Mouse (Mus musculus) right cerebral cortex, adult 18-20 months (tissue): ENCODE data around the gene Nit1.
"Not testable (repeated sequence)": the region's sequence is repeated elsewhere in the genome, so short reads cannot be mapped to it uniquely, and the experiment has no call there.

ENCODE experiments used
- DNase-seq: peaks from one replicate; pipeline ENCODE4 v3.0.0; 2022; ENCODE audit warnings: mixed read lengths

Gene Nit1

GRCm38 (mm10) chr1:171348665-171349064 is 3.2 kb upstream of the Nit1 start:
- no peak for DNase-seq

DNA sequence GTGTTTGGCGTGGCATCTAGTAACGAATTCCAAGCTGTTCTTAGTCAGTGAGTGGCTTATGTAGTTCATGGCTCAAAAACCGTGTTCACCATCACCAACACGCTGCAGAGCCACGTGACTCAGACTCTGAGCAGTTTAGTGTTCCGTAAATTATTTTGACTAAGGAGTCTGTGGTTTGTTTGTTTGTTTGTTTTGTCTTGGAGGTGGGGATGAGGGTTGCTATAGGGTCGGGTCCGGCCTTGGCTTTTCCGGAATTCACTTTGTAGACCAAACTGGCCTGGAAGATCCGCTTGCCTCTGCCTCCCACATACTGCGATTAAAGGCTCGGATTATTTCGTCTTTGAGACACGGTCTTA is 627 bp upstream of the Nit1 start:
- no peak for DNase-seq

GRCm38 (mm10) chr1:171344715-171345114 is 731 bp downstream of the Nit1 start:
- DNase-seq, result no peak

- DNase-seq, result no peak
Measured at GRCm38 (mm10) chr1:171343922-171344677, 1.3 kb downstream of the Nit1 start.

DNA sequence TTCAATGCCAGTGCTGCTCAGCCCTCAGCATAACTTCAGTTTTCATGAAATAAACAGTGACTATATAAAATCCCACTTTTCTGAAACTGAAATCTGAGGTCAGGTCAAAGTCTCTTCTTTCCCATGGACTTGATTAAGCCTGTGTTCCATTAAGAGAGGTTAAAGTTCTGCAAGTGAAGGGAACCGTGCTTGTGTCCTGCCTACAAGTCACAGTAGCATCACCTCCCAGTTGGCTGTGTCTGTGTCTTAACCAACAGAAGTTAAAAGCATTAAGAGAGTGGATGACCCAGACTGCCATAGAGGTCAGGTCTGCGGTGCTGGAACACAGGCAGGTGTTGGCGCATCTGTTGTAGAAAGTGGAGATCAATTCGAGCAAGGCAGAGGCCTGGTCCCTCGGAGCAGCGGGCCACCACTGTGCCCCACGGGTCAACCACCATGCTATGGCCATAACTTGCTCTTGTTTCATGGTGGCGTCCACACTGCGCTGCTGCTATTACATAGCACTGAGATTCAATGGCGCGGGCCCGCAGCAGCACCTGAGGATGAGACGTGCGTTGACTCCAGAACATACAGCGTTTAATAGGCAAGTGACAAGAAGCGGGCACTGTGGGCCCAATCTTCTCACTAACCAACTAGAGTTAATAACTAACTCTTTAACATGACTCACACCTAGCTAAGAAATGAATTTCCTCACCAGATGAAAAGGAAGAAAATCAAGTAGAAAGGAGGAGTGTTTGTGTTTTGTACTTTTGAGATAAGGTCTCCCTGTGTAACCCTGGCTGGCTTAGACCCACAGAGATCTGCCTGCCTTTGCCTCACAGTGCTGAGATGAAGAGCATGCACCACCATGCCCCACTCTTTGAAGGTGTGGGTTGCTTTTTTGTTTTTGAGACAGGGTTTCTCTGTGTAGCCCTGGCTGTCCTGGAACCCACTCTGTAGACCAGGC is 2.9 kb downstream of the Nit1 start:
- DNase-seq, result no peak

DNA sequence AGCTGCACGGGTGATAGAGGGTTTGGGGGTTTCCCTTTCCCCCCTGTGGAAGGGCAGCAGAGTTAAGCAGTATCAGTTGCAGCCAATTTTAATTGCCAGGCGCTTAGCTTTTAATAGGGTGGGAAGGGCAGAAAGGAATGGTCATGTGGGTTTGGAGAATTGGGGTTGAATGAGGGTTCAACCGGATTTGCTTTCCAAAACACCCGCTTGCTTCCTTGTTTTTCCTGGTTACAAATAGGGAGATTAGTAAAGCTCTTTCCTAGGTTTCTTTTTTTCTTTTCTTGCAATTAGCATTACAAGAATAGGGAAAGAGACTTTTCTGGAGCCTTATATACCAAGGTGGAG is 15.3 kb downstream of the Nit1 start:
- no peak for DNase-seq

DNA sequence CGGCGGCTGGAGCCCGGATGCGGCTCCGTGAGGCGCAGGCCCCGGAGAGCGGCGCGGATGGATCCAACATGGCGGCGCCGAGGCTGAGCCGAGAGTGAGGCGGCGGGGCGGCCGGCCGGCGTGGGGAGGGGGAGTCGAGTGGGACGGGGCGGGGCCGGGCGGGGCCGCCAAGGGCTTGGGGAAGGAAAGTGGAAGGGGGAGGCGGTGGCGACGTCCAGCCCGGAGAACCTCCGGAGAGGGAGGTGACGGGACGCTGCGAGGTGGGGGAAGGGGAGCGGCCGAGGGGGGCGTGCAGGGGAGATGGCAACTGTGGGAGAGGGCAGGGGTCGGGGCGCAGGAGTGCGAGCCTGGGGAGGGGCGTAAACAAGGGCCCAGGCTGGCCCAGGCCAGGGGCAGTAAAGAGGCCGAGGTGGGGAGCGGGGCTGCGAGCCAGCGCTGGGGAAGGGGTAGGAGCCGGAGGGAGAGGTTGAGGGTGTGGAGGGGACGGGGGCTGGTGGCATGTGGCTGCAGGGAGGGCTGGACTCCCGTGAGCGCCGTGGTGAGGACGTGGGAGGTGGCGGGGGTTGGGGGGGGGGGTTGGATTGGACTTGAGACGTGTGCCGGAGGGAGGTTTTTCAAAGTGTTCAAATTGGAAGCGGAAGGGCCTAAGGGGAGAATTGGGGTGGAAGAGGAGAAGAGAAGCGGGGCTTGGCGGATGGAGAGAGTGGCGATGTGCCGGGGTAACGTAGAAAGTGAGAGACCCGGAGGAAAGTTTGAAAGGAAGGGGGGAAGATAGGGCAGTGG is 15.8 kb downstream of the Nit1 start:
- no peak for DNase-seq

- peak; percentile 94 for DNase-seq
Measured at GRCm38 (mm10) chr1:171328839-171329432, 16.5 kb downstream of the Nit1 start, which contains the start of gene Dedd. Gene Dedd (plus strand): TSS chr1:171329145.

DNA sequence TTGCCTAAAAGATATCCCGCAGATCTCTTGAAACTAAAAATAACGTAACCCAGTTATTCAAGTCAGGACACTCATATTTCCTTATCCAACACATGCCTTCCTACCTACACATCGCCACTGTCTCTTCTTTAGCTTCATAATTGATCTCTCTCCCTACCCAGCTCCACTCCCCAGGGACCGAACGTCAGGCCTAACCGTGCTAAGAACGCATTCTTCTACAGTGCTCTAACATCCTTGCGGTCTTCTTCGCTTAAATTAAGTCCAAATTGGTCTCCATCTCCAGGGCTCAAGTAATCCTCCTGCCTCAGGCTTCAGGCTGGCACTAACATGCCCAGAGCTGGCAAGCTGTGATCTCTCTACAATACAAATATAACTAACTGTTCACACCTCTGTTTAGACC is 17.2 kb downstream of the Nit1 start:
- no peak for DNase-seq

DNA sequence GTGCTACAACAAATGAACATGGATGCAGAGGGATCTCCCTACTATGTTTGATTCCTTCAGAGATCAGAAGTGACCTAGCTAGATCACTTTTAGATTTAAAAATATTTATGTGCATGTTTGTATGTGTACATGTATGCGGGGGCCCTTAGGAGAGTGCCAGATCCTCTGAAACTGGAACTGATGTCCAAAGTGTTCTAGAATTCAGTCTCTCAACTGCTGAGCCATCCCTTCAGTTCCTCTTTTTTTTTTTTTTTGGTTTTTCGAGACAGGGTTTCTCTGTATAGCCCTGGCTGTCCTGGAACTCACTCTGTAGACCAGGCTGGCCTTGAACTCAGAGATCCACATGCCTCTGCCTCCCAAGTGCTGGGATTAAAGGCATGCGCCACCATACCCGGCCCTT is 18.9 kb downstream of the Nit1 start:
- not testable (repeated sequence) for DNase-seq

GRCm38 (mm10) chr1:171325571-171325970 is 19.9 kb downstream of the Nit1 start:
- no peak for DNase-seq

DNA sequence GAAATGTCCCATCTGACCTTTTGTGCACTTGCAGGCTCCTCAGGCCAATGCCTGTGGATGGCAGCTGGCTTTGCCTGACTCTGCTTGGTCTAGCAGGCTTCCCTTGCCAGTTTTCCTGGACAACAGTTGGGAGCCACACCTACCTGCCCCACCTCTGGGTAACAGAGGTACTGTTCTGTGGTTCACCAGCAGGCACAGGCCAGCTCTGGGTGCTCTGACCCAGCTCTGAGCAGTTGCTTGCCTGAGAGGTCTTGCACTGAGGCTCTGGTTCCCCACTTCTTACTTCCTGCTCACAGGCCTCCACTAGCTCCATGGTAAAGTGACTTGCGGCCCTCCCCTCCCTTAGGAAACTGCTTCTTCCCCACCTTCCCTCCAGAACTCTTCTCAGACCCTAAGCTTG is 23.4 kb downstream of the Nit1 start:
- no peak for DNase-seq

DNA sequence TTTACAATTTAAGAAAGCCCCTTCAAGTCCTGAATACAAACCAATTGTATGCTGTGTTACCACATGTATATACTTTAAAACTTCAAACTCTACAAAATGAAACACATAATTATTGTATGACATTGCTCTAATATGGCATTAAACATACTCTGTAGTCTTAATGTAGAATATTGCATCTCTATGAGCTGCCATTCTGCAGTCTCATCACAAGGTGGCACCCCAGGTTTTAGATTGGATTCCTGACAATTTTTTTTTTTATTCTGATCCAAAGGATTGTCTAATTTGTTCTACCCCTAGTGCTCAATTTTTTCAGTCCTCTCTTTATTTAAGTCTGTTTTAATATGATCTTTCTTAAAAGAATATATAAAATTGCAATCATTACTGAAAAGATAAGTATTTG is 24.0 kb downstream of the Nit1 start:
- no peak for DNase-seq

DNA sequence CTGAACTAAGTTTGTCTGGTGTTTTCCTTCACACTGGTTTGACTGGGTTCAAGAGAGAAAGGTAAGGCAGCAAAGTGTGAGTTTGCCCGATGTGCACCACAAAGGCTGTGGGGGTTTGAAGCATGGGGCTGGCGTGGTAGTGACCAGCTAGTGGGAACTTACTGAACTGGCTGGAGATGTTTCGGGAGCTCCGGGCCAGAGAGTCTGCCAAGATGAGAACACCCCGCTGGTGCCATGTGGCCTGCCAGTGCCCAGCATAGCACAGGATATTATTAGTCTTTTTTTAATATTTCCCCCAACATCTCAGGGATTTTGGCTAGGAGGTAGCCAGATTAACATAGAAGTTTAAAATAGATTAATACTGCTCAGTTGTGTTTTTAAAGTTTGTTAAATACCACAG is 25.3 kb downstream of the Nit1 start:
- DNase-seq, result no peak

DNA sequence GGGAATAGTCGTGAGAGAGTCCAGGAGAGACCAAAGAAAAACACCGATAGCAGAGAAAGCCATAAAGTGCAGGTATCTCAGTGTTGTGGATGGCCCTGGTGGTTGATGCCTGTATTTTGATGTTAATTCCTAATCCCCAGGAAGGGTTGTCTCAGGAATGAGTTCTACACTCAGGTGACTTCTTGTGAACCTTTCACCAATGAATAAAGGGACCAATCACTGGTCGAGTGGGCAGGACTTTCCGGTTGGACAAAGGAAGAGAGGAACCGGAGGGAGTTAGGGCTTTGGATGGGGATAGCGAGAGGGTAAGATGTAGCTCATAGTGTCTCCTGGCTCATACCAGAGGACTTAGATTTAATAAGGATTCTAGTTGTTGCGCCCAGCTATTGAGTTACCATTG is 25.7 kb downstream of the Nit1 start:
- no peak for DNase-seq

- no peak for DNase-seq
Measured at GRCm38 (mm10) chr1:171309321-171309720, 36.1 kb downstream of the Nit1 start.

DNA sequence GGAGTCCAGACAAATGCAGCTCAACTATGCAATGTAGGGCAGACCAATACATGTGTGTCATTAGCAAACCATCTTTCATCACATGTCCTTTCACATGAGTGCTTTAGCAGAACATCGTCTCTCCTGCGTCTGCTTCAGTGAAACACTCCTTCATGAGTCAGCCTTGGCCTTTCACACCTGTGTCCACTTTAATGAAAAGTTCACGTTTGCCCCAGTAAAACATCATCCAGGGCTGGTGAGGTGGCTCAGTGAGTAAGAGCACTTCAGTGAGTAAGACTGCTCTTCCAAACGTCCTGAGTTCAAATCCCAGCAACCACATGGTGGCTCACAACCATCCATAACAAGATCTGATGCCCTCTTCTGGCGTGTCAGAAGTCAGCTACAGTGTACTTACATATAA is 39.3 kb downstream of the Nit1 start:
- not testable (repeated sequence) for DNase-seq

- DNase-seq, result no peak
Measured at GRCm38 (mm10) chr1:171298226-171298625, 47.2 kb downstream of the Nit1 start.

GRCm38 (mm10) chr1:171295063-171295402 is 50.4 kb downstream of the Nit1 start:
- no peak for DNase-seq

- DNase-seq, result peak; percentile 85
Measured at GRCm38 (mm10) chr1:171294298-171295062, 51.0 kb downstream of the Nit1 start, which contains the start of gene Ufc1. Gene Ufc1 (minus strand): TSS chr1:171295024.

GRCm38 (mm10) chr1:171293906-171294297 is 51.5 kb downstream of the Nit1 start:
- DNase-seq, result no peak

DNA sequence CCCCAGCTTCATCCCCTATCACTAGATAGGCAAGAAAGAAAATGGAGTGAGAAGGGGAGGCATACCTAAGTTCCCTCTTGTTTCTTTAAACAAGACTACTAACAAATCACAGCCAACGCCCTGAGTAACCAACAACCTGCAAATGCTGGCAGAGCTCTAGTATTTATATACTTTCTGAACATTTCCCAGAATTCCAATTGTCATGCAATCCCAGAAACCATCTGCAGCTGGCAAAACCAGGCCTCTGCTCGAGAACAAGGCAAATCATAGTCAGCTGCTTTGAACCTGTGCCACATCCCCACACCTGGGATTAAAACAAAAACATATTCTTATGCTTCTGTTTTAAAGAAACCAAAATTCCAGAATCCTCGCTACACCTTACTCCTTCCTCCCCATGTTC is 52.1 kb downstream of the Nit1 start:
- no peak for DNase-seq
